Mouse (Mus musculus) spleen, postnatal 4 days (tissue): ENCODE measurements around the gene Ap1g1.
A peak's percentile ranks its signal among the peaks of the same experiment; 100 is the strongest.

ENCODE experiments used
- DNase-seq, 2 experiments: peaks; one replicate each; pipeline ENCODE4 v3.0.0; 2022; ENCODE audit warnings: low spot score in 2 of 2

Gene Ap1g1

DNA sequence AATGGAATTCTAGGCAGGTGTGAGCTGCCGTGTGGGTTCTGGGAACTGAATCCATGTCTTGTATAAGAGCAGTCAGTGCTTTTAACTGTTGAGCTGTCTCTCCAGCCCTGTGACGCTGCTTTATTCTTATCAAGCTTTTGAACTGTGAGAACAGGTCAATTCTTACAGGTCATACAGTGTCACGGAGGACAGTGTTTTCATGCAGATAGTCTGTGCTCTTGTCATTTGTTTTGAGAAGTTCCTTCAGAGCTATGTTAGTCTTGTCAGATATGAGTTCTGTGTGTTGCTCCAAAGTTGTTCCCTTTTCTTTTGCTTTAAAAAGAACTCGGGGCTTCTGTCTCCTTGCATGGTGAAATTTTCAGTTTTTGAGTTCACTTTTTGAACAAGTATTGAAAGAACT lies 2.2 kb downstream of the Ap1g1 start:
- DNase-seq, result no peak

DNA sequence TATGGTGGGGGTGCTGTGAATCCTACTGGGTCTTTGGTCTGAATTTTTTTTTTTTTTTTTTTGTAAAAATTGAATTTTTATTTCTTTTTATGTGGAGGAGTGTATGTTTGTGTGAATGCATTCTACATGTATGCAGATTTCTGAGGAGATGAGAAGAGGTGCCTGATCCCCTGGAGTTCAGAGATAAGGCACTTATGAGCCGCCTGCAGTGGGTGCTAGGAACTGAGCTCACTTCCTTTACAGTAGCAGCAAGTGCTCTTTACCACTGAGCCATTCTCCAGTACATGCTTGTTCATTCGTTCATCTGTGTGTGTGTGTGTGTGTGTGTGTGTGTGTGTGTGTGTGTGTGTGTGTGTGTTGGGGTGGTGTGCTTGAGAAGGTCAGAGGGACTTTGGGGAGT lies 12.6 kb downstream of the Ap1g1 start:
- no peak for DNase-seq

DNA sequence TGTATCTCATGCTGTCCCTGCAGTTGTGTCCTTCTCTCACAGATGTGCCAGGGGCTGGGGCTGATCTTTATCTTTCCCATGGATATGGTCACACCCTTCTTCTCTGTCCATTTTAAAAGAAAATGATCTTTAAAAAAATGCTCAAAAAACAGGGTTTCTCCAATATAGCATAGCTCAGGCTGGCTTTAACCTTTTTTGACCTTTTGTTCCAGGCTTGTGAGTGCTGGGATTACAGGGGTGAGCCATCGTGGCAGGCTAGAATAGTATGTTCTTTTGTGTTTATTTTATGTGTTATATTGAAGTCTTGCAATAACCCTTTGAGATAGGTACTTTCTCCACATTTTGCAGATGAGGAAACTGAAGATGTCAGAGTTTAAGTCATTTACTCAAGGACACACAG lies 16.8 kb downstream of the Ap1g1 start:
- no peak for DNase-seq

- no peak for DNase-seq
These were observed 20.4 kb downstream of the Ap1g1 start for GRCm38 (mm10) chr8:109798721-109799120.

- DNase-seq, result no peak
These were observed 20.9 kb downstream of the Ap1g1 start for GRCm38 (mm10) chr8:109799245-109799644.

- no peak for DNase-seq
These were observed 22.0 kb downstream of the Ap1g1 start for GRCm38 (mm10) chr8:109800325-109800724.

GRCm38 (mm10) chr8:109803211-109803610 lies 24.9 kb downstream of the Ap1g1 start:
- no peak for DNase-seq

- DNase-seq, result no peak
These were observed 25.4 kb downstream of the Ap1g1 start for GRCm38 (mm10) chr8:109803801-109804200.

- DNase-seq, result no peak
These were observed 28.2 kb downstream of the Ap1g1 start for GRCm38 (mm10) chr8:109806522-109806921.

DNA sequence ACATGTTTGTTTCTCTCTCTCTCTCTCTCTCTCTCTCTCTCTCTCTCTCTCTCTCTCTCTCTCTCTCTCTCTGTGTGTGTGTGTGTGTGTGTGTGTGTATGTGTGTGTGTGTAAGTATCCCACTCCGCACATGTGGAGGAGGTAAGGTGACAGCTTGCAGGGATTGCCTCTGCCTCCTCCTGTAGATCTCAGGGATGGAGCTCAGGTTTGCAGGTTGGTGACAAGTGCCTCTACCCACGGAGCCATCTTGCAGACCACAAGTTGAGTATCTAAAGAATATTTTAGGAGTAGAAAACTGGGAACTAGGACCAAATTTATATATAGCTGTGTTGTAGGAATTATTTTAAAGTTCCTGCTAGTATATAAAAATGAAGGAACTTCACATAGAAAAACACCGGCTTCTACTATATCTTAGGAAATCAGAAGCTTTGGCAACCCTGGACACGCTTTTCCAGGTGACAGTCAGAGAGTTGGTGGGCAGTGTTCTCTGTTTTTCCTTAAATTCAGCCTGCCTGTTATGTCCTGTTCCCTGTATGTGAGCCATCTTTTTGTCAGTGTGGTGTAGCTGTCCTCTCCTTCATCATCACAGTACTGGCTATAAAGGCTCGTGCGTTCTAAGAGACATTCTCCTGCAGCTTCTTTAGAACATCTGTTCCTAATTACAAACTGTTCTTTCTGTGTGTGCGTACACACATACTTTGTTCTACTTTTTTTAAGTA lies 29.2 kb downstream of the Ap1g1 start:
- DNase-seq, result no peak

GRCm38 (mm10) chr8:109808120-109808447 lies 29.7 kb downstream of the Ap1g1 start:
- no peak for DNase-seq

DNA sequence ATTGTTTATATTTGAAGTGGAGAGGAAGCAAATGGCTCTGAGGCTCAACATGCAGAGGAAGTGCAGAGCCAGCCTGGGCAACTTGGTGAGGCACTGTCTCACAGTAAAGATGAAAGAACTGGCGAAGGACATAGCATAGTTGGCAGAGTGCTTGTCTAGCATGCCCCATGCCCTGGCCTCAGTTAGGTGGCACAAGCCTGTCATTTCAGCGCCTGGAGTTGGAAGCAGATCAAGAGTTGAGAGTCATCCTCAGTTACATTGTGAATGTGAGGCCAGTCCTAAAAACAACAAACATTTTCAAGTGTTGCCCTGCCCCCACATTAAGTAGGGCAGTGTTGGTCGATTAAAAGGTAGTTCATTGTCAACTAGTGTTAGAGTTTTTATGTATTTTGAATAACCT lies 32.1 kb downstream of the Ap1g1 start:
- no peak for DNase-seq

GRCm38 (mm10) chr8:109815268-109815667 lies 36.9 kb downstream of the Ap1g1 start:
- DNase-seq, result no peak

DNA sequence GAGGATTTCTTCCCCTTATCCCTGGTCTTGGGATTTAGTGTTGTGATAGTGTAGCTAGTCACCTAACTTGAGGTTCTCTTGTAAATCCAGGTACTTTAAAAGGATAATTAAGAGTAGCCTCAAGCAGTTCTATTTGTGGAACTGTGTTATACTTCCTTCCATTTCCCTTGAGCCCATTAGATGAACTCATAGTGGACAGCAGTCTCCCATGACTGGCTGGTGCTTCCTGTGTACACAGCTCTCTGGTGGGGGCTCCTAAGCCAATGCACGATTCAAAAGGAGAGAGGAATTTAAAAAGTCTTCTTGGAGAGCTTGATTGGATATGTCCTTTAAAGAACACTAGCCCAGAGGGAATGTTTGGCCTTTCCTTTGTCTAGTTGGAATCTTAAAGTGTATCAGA lies 39.6 kb downstream of the Ap1g1 start:
- DNase-seq, result no peak

- DNase-seq, result no peak
These were observed 45.2 kb downstream of the Ap1g1 start for GRCm38 (mm10) chr8:109823561-109823960.

DNA sequence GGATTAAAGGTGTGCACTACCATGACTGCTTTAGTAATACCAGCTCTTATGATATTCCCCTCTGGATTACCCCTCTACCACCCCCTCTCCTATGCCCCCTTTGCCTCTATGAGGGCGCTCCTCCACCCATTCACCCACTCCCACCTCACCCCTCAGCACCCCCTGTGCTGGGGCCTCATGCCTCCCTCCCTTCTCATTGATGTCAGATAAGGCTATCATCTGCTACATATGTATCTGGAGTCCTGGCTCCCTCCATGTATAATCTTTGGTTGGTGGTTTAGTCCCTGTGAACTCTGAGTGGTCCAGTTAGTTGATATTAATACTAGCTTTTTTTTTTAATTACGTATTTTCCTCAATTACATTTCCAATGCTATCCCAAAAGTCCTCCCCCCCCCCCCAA lies 61.5 kb downstream of the Ap1g1 start:
- DNase-seq, result no peak

DNA sequence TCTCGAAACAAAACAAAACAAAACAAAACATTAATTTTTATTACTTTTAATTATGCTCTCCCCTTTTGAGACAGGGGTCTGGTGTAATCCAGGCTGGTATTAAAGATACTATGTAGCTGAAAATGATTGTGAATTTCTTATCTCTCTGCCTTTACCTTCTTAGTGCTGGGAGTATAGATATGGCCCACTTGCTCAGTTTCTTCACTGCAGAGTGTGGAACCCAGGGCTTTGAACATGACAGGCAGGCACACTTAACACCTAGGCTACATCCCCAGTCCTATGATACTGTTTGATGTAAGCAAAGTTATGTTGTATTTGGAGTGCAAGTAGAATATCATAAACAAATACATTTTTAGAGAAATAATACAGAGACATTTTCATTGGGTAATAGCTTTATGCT lies 64.1 kb downstream of the Ap1g1 start:
- no peak for DNase-seq

DNA sequence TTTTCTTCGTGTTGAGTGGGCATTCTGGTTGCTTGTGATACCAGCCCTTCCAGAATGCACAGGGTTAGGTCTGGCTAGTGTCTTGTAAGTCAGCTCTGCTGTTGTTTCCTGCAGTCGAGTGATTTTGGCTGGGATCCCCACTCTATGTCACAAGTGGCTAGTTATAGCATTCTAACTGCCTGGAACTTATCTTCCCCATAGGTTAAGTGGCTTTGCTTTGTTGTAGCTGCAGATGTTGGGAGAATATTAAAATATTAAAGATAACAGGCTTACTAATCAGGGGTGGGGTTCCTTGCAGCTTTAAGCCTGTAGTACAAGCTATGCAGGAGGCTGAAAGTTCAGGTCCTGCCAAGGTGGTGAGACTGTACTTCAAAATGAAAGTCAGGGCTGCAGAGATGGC lies 69.5 kb downstream of the Ap1g1 start:
- DNase-seq, result no peak

DNA sequence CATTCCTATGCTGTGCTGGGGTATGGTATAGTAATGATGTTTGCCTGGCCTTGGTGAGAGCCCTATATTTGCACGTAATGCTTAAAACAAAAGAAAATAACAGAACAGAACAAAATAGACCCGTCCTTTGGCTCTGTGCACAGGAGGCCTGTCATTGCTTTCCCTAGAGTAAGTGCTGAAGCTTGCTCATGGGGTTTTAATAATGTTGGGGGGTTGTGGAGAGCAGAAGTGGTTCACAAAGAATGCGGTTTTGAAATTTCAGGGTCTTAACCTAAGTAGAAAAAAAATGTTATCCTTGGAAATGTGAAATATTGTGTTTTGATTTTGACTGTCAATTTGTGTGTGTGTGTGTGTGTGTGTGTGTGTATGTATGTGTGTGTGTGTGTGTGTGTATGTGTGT lies 70.6 kb downstream of the Ap1g1 start:
- no peak for DNase-seq

GRCm38 (mm10) chr8:109853423-109853822 lies 75.1 kb downstream of the Ap1g1 start:
- peak; percentile 73 to 85 for DNase-seq

DNA sequence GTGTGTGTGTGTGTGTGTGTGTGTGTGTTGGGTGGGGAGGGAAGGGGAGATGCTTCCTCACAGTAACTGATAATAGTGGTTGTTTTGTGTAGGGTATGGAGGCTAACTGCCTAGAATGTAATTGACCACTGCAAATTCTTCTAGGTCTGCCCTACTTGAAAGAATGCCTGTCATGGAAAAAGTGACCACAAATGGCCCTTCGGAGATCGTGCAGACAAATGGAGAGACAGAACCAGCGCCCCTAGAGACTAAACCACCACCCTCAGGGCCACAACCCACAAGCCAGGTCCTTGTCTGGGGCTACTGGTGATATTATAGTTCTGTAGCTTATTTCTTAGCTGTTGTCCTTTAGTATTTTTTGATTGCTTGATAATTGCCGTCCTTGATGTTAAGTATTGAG lies 76.2 kb downstream of the Ap1g1 start:
- DNase-seq, result no peak

GRCm38 (mm10) chr8:109855451-109855850 lies 77.1 kb downstream of the Ap1g1 start:
- DNase-seq, result no peak

DNA sequence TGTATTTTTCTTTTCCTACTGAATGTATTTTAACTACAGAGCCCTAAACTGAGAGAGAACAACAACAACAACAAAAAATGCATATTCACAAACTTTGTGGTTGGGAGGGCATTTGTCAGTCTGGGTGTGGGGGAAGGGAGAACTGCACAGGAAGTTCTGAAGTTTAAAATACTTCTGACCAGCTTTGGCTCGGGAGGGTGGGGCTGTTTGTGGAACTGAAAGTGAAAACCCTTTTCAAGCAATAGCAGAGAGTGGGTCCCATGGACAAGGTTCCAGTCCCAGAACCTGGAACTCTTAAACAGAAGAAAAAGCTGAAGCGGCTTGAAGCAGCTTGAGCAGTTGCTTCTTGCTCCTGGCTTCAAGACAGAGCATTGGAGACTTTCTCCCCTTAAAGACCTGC lies 85.0 kb downstream of the Ap1g1 start:
- DNase-seq, result peak; percentile 76 to 79

- peak in 1 of 2 experiments; percentile 55 for DNase-seq
These were observed 86.4 kb downstream of the Ap1g1 start for GRCm38 (mm10) chr8:109864798-109865197.
